Comparison of ENCODE assay signal across 15 mouse cellular contexts in genomic region chr3:121312979-121313378, GRCm38 (mm10). TPM values are rescaled to one million over a fixed set of nuclear protein-coding genes. Genes with fewer than 3 reads are reported as not detected.
"Had no signal": no experiment of that assay in that cellular context is flagged by ENCODE, and none has a peak within 500 bp of the region (broad histone marks: within the 10 kb centered on the region; RNA-seq: fewer than 3 reads in every experiment).

No protein-coding gene starts in this region.

- H3K27me3 ChIP-seq: limb, embryonic 15.5 days; liver, embryonic 12.5 days; neural tube, embryonic 15.5 days; stomach, embryonic 15.5 days had no signal

- DNase-seq: kidney, postnatal 14 days; lung, embryonic 14.5 days; lung, postnatal 10 days; lung, postnatal 4 days; midbrain, embryonic 14.5 days; right cerebral cortex, adult 18-20 months had no signal

- H3K4me2 ChIP-seq: limb, embryonic 15.5 days; liver, embryonic 12.5 days; lung, embryonic 14.5 days; neural tube, embryonic 15.5 days; stomach, embryonic 15.5 days had no signal

- H3K36me3 ChIP-seq: neural tube, embryonic 15.5 days; stomach, embryonic 15.5 days had no signal

- H3K4me3 ChIP-seq: left cerebral cortex, adult 2 months; limb, embryonic 15.5 days; liver, embryonic 12.5 days; midbrain, embryonic 10.5 days; myocyte; neural tube, embryonic 15.5 days; stomach, embryonic 15.5 days had no signal

- H3K9me3 ChIP-seq: limb, embryonic 15.5 days; liver, embryonic 12.5 days; midbrain, embryonic 10.5 days; neural tube, embryonic 15.5 days; stomach, embryonic 15.5 days had no signal

- H3K4me1 ChIP-seq: limb, embryonic 15.5 days had no signal

- H3K27ac ChIP-seq: left cerebral cortex, adult 2 months; limb, embryonic 15.5 days; liver, embryonic 12.5 days; neural tube, embryonic 15.5 days; stomach, embryonic 15.5 days had no signal

- H3K9ac ChIP-seq: limb, embryonic 15.5 days; liver, embryonic 12.5 days; lung, embryonic 14.5 days; neural tube, embryonic 15.5 days; stomach, embryonic 15.5 days had no signal

- ATAC-seq: inflammation-experienced regulatory T-cells, adult 6 months; intestine, postnatal 0 days; liver, embryonic 12.5 days had no signal

RNA-seq across cellular contexts. Expression of gene Tmem56, which starts 30.1 kb away (rescaled TPM):
- polyA plus RNA-seq: inflammation-experienced regulatory T-cells, adult 6 months had no signal
